Mouse (Mus musculus): ENCODE measurements around the gene Hist2h2ab. TPM values are rescaled to one million over a fixed set of nuclear protein-coding genes. Genes with fewer than 3 reads are reported as not detected.

Hist2h2ab gene
- total and polyA plus RNA-seq, 3 experiments = 1.1 to 31.4 TPM; not detected in 1

GRCm38 (mm10) chr3:96194966-96195365, 24.7 kb upstream of the Hist2h2ab start:
- Histone ChIP-seq H3K4me3 (replicated peaks in 1 of 3; ENCODE audit: low read depth in 2 of 3, low read length in 2 of 3, poor library complexity in 1 of 3) (no peak overlapping the region), H3K79me2 (replicated peaks; ENCODE audit: control insufficient read depth, extremely low read depth, insufficient read depth, poor library complexity, severe bottlenecking) (no peaks in the 10 kb centered on the region), H3K27me3 (replicated peaks) (no peaks in the 10 kb centered on the region), H3K4me1 (ENCODE audit: control insufficient read depth in 1 of 2, insufficient read depth in 2 of 2) (peaks cover 7 to 28% of the 10 kb centered on the region in 2 experiments), H3K9me3 (replicated peaks; ENCODE audit: low read length) (peaks cover 8% of the 10 kb centered on the region), H3K9ac (ENCODE audit: insufficient read depth, low read depth) (no peak overlapping the region), H3K4me2 (ENCODE audit: insufficient read depth, low read depth, poor library complexity, severe bottlenecking) (no peak overlapping the region), H3K27ac (ENCODE audit: insufficient read depth, low read depth) (no peak overlapping the region), H3K36me3 (replicated peaks in 1 of 2; ENCODE audit: control insufficient read depth in 1 of 2, insufficient read depth in 1 of 2, low read length in 1 of 2) (peaks cover 12 to 58% of the 10 kb centered on the region in 2 experiments)
- TF ChIP-seq BHLHE40 (IDR thresholded peaks at IDR 0.05; ENCODE audit: low read depth, low read length) (no peak), MAX (IDR thresholded peaks at IDR 0.05; ENCODE audit: low read length) (no peak), RCOR1 (conservative IDR thresholded peaks at IDR 0.05; ENCODE audit: low read depth, low read length) (no peak), JUN (IDR thresholded peaks at IDR 0.05; ENCODE audit: insufficient read depth, low read depth, low read length) (no peak), SIN3A (IDR thresholded peaks at IDR 0.05; ENCODE audit: low read length) (no peak), JUND (conservative IDR thresholded peaks at IDR 0.05; ENCODE audit: low read depth, low read length) (no peak), E2F4 (IDR thresholded peaks at IDR 0.05; ENCODE audit: insufficient replicate concordance, low read depth, low read length) (no peak), KAT2A (IDR thresholded peaks at IDR 0.05; ENCODE audit: insufficient replicate concordance, low read length) (no peak), RAD21 (IDR thresholded peaks at IDR 0.05; ENCODE audit: low read depth, low read length) (no peak), CTCF (conservative IDR thresholded peaks at IDR 0.05 in 1 of 2, IDR thresholded peaks at IDR 0.05 in 1 of 2; ENCODE audit: low read depth in 2 of 2, low read length in 2 of 2) (no peak), UBTF (IDR thresholded peaks at IDR 0.05; ENCODE audit: low read depth, low read length) (no peak), ZNF384 (IDR thresholded peaks at IDR 0.05; ENCODE audit: low read depth, low read length) (no peak), IRF4 (IDR thresholded peaks at IDR 0.05; ENCODE audit: low read depth, low read length) (no peak), SMC3 (IDR thresholded peaks at IDR 0.05; ENCODE audit: low read depth, low read length) (no peak), USF2 (conservative IDR thresholded peaks at IDR 0.05; ENCODE audit: low read depth, low read length) (no peak), ZMIZ1 (IDR thresholded peaks at IDR 0.05; ENCODE audit: low read depth, low read length) (no peak), PAX5 (IDR thresholded peaks at IDR 0.05; ENCODE audit: low read length) (no peak)
- in situ Hi-C loops (cut with MboI; ENCODE audit: low pct_ligation_motif_present, low pct_unique_long_range_greater_than_20kb, low sequenced_read_pairs) = no loop called here
- no peak for DNase-seq (ENCODE audit: extremely low read depth)
- dilution Hi-C loops (cut with MboI; ENCODE audit: extremely low pct_ligation_motif_present, extremely low pct_unique_long_range_greater_than_20kb, low sequenced_read_pairs) = no loop called here

GRCm38 (mm10) chr3:96195616-96196313, 23.9 kb upstream of the Hist2h2ab start:
- in situ Hi-C loops (cut with MboI; ENCODE audit: low pct_ligation_motif_present, low pct_unique_long_range_greater_than_20kb, low sequenced_read_pairs) (no loop called here), dilution Hi-C loops (cut with MboI; ENCODE audit: extremely low pct_ligation_motif_present, extremely low pct_unique_long_range_greater_than_20kb, low sequenced_read_pairs) (no loop called here)
- no peak for DNase-seq (ENCODE audit: extremely low read depth)
- Histone ChIP-seq H3K9me3 (replicated peaks; ENCODE audit: low read length) (peaks cover 8% of the 10 kb centered on the region), H3K4me1 (ENCODE audit: control insufficient read depth in 1 of 2, insufficient read depth in 2 of 2) (peaks cover 7 to 21% of the 10 kb centered on the region in 2 experiments), H3K27me3 (replicated peaks) (no peaks in the 10 kb centered on the region), H3K9ac (ENCODE audit: insufficient read depth, low read depth) (no peak overlapping the region), H3K36me3 (replicated peaks in 1 of 2; ENCODE audit: control insufficient read depth in 1 of 2, insufficient read depth in 1 of 2, low read length in 1 of 2) (peaks cover 6 to 50% of the 10 kb centered on the region in 2 experiments), H3K79me2 (replicated peaks; ENCODE audit: control insufficient read depth, extremely low read depth, insufficient read depth, poor library complexity, severe bottlenecking) (no peaks in the 10 kb centered on the region), H3K27ac (ENCODE audit: insufficient read depth, low read depth) (no peak overlapping the region), H3K4me3 (replicated peaks in 1 of 3; ENCODE audit: low read depth in 2 of 3, low read length in 2 of 3, poor library complexity in 1 of 3) (no peak overlapping the region), H3K4me2 (ENCODE audit: insufficient read depth, low read depth, poor library complexity, severe bottlenecking) (no peak overlapping the region)
- TF ChIP-seq CTCF (conservative IDR thresholded peaks at IDR 0.05 in 1 of 2, IDR thresholded peaks at IDR 0.05 in 1 of 2; ENCODE audit: low read depth in 2 of 2, low read length in 2 of 2) (peak in 1 of 2 experiments; percentile 22; a peak in 2 of 4 replicates), SIN3A (IDR thresholded peaks at IDR 0.05; ENCODE audit: low read length) (no peak)

Data from CH12.LX (cell line).